Mouse (Mus musculus) thymus, adult 2 months (tissue): Measurements from ENCODE around the gene Gm9844.

ENCODE experiments used
- CTCF ChIP-seq: fragments of 200-500 bp; IDR thresholded peaks from 2 replicates; pipeline ENCODE4 v1.5.1; 2012; ENCODE audit warnings: mild to moderate bottlenecking, control low read depth, low read length, moderate library complexity, borderline replicate concordance; ENCODE audit not compliant: control insufficient read depth, poor library complexity, insufficient read depth; ENCODE audit errors: extremely low read depth
- POLR2A ChIP-seq: fragments of 200-500 bp; IDR thresholded peaks from 2 replicates; pipeline ENCODE4 v1.6.1; 2012; ENCODE audit warnings: mild to moderate bottlenecking, low read length, control low read depth, moderate library complexity; ENCODE audit not compliant: control insufficient read depth, poor library complexity, insufficient read depth; ENCODE audit errors: extremely low read depth

DNA sequence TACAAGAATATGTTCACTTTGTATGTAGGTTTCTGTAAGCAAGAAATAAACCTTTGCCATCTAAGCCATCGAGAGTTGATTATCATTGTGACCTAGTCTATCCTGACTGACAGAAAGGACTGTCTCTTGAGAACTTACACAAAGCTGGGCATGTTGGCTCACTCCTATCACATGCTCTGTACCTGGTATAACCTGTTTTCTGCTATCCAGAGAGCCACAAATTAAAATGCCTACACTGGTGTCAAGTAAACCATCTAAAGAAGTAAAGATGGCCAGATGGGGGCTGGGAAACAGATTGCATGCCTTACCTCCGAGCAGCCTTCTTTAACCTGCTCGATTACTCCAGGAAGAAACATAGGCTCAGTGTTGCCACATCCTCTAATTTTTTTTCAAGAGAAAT, 15.6 kb downstream of the Gm9844 start:
- no peak for TF ChIP-seq CTCF
- no peak for TF ChIP-seq POLR2A
